Mouse (Mus musculus) cerebral cortex, adult 2 months (tissue): ENCODE measurements around the gene Trim11.

ENCODE experiments used
- WGBS: fragments of 180-500 bp; shearing (Covaris S2); methylation state at CpG from one replicate; pipeline ENCODE4 v1.1.7; 2018; 5-methylcytosine and 5-hydroxymethylcytosine counted together

Trim11 gene

GRCm38 (mm10) chr11:58978027-58978705 is at the start of gene Trim11:
Gene Trim11 (plus strand): TSS chr11:58978093.
- under 1% methylated on average over 64 of the region's 64 CpGs for WGBS

- WGBS: 80% methylated on average over 4 of the region's 4 CpGs
Measured at GRCm38 (mm10) chr11:58929055-58929454, 48.8 kb upstream of the Trim11 start.

DNA sequence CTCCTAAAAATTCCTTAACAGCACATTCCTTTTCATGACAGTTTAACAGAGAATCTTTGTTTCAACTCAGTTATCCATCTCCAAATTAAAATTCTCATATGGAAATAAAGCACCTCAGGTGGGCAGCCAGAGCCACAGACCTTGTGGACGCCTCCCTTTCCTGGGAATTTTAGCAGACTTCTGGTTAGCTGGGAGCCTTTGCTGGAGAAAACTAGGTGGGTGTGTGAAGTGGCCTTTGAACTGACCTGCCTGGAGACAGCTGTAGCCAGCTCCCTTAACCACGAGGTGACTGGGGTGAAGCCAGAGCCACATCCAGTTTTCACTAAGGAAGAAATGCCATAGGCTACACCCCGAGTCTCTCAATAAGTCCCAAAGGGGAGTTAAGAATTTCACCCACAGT is 48.3 kb upstream of the Trim11 start:
- whole genome bisulfite sequencing: 62% methylated on average over 3 of the region's 3 CpGs

- 89% methylated on average over 3 of the region's 3 CpGs for WGBS
Measured at GRCm38 (mm10) chr11:58930254-58930653, 47.6 kb upstream of the Trim11 start.

DNA sequence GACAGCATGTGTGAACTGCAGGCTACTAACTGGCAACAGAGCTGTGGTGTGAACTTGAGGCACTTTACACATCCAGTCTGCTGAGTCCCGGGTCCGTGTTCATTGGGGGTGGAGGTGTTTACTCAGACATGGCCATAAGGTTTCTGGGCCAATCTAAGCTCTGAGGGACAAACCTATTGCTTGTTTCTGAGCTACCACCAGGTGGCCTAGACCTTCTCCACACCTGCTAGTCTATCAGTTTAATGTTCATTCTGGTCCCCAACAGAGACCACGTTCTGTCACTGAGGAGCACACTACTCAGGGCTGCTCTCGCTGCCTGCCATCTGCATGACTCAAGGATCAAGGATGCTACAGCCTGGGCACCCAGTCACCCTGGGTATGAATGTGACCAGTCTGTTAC is 46.3 kb upstream of the Trim11 start:
- 47% methylated on average over 4 of the region's 4 CpGs for whole genome bisulfite sequencing

DNA sequence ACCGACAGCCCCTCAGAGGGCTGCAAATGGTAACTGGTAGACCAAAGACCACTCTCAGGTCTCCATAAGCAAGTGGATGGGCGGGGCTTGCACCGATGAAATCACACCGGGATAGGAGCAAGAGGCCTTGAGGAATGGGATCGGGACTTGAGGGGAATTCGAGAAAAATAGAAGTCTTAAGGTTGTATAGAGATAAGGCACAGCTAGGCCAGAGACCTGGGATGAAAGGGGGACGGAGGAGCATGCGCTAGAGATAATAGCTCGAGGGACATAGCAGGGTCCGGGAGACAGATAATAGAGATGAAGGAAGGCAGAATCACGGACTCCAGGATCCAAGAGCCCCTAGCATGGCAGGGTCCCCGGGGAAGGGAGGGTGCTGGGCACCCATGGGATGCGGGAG is 40.0 kb upstream of the Trim11 start:
- 2% methylated on average over 13 of the region's 13 CpGs for WGBS

DNA sequence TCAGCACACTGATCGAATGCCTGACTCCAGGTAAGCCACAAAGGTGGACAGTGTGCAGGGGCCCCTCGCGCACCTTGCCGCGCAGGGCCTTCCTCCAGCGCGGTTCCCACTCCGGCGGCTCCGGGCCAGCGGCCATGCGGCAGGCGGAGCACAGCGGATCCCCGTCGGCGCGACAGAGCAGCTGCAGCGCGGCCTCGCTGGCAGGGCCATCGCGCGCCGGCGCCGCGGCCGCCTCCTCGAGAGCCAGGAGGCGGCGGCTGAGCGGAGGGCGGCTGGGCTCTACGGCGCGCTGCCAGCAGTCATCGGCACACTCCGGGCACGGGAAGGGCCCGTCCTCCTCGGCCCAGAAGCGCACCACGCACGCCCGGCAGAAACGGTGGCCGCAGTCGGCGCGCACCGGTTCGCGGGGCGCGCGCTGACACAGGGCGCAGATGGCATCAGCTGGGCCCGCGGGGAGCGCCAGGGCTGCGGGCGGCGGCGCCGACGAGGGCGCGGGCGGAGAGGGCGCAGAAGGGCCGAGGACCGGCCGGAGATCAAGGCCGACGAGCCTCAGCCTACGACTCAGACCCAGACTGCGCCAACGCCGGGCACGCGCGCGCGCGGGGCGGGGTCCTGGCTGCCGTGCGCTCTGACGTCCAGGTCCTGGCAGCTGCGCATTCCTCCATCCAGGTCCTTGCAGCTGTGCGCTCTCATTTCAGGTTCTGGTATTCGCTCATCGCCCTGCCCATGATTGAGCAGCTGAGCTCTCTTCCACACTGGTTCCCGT is 39.4 kb upstream of the Trim11 start, which contains the start of gene Rnf187:
Rnf187 (minus strand) TSS at position 595 of the 766 bp plus-strand sequence.
- WGBS: under 1% methylated on average over 95 of the region's 95 CpGs

DNA sequence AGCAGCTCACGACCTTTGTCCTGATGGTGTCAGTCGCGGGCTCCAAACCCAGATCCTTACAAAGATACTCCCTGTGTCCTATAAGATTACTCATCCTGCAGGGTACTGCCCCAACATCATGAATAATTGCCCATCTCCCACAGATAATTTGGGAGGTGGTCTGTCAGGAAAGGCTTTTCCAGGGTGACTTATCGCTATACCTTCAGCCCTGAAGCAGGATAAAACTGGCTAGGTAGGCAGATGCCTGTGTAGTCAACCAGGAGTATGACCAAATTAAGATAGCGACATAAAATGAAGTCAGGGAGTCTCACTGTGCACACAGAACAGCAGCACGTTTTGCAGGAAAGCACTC is 38.8 kb upstream of the Trim11 start:
- 9% methylated on average over 6 of the region's 6 CpGs for WGBS

DNA sequence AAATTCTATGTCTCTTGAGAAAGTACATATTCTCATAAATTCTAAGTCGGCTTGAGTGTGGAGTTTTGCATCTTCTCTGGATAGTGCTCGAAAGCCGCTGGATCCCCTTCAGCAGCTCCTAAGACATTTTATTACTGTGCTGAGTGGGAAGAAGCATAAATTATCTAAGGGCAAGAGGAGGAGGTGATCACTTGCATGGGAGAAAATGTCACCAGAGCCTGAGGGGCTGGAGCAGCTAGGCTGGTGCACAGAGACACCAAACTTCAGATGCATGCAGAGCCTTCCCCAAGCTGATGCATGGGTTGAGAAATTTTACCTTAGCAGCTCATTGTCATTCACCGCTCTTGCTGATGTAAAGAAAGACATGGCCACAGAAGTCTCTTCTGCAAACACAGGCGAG is 33.8 kb upstream of the Trim11 start:
- WGBS: 68% methylated on average over 5 of the region's 5 CpGs

- 68% methylated on average over 3 of the region's 3 CpGs for WGBS
Measured at GRCm38 (mm10) chr11:58947306-58947705, 30.6 kb upstream of the Trim11 start.

DNA sequence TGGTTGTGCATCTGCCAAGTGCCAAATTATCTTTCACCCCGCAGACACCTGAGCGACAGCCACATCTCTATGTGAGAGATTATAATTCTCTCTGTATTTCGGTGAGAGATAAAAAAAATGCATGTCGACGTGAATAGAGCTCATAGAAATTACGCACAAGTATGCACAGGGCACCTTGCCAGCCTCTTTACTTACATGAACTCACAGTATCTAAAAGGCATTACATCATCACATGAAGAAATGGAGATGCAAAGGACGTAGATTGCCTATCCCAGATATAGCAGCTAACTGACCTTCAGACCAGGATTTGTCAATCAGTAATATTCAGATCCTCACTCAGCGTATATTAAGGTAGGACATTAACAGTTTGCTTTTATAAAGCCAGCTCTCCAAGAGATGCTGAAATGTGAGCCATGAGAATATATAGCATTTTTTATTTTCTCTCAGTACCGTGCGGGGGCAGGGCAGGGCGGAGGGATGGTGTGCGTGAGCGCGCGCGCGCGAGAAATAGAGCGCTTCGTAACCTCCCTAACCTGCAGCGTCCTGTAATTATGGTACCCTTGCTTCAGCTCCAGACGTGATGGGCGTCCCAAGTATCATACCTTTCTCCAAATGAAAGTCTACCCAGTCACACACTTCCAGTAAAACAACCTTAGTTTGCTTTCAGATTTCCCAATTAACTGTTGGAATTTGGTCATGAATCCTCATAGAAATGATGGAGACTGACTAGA is 29.9 kb upstream of the Trim11 start:
- 6% methylated on average over 23 of the region's 23 CpGs for WGBS

GRCm38 (mm10) chr11:58948542-58949479 is 29.1 kb upstream of the Trim11 start, which contains the start of gene Hist3h2ba:
Gene Hist3h2ba (plus strand): TSS chr11:58948920.
- WGBS: under 1% methylated on average over 48 of the region's 48 CpGs

GRCm38 (mm10) chr11:58949480-58950431 is 28.1 kb upstream of the Trim11 start:
- WGBS: 8% methylated on average over 20 of the region's 20 CpGs

DNA sequence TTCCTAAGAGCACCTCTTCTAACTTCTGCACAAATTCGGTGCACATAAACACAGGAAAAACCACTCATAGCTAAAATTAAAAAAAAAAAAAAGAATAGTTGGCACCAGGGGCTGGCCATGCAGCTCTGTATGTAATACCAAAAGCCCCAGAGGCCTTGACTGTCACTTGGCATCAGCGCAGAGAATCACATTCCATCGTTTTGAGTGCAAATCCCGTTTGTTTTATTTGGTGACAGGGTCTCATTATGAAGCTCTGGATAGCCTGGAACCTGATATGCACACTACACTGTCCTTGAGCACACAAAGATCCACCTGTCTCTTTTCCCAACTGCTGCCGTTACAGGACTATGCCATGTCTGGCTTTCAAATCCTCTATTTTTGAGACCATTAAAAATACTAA is 26.7 kb upstream of the Trim11 start:
- 56% methylated on average over 5 of the region's 5 CpGs for WGBS

DNA sequence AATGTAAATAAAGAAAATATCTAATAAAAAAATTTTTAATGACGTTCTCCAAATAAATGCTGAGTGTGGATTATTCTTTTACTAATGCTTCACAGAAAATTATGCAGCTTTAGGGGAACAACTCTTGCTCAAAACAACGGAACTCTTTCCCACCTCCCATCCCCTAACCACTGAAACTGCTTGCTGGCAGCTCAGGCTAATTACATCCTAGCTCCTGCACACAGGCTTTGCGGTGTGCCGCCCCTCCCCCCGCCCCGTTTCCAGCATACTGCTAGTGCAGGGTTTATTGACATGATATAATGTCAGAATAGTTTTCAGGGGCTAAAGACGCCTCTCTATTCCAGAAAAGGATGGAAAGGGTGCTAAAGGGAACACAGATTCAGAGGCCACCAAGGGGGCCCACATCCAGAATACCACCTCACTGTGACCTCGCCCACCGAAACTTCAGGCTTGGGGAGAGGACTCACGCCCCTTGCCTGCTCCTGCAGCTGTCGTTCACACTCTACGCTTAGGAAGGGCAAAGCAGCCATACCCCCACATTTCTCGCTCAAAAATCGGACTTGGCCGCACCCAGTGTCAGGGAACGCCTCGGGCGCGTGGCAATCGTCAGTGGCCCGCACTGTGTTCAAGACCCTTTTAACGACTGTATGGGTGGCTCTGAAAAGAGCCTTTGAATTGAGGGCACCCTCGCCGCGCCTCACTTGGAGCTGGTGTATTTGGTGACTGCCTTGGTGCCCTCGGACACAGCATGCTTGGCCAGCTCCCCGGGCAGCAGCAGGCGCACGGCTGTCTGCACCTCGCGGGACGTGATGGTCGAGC is 24.3 kb upstream of the Trim11 start:
- 1% methylated on average over 33 of the region's 33 CpGs for WGBS

DNA sequence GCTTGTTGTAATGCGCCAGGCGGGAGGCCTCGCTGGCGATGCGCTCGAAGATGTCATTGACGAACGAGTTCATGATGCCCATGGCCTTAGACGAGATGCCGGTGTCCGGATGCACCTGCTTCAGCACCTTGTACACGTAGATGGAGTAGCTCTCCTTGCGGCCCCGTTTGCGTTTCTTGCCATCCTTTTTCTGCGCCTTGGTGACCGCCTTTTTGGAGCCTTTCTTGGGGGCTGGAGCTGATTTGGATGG is 23.8 kb upstream of the Trim11 start:
- 0% methylated on average over 17 of the region's 17 CpGs for WGBS

GRCm38 (mm10) chr11:58954420-58955142 is 23.3 kb upstream of the Trim11 start, which contains the start of the genes Hist3h2a and Trim17:
Gene Hist3h2a (plus strand): TSS chr11:58954685.
Gene Trim17 (plus strand): TSS chr11:58954685.
- under 1% methylated on average over 49 of the region's 49 CpGs for WGBS

- under 1% methylated on average over 20 of the region's 20 CpGs for WGBS
Measured at GRCm38 (mm10) chr11:58955143-58955867, 22.6 kb upstream of the Trim11 start.
